Mouse (Mus musculus) E14TG2a.4 (cell line): ENCODE data around the gene Hint1.
A peak's percentile ranks its signal among the peaks of the same experiment; 100 is the strongest.

Experiments
- H3K27me3 ChIP-seq: 2 replicates; pipeline ENCODE4 v1.6.1; 2014; ENCODE audit warnings: low read length, control low read depth; ENCODE audit not compliant: insufficient read depth
- H3K36me3 ChIP-seq: 2 replicates; pipeline ENCODE4 v1.6.1; 2014; ENCODE audit warnings: low read length, control low read depth; ENCODE audit not compliant: insufficient read depth
- H3K4me1 ChIP-seq: replicated peaks from 2 replicates; pipeline ENCODE4 v1.6.1; 2014; ENCODE audit warnings: low read depth, low read length, control low read depth
- H3K4me3 ChIP-seq: replicated peaks from 2 replicates; pipeline ENCODE4 v1.5.1; 2014; ENCODE audit warnings: mild to moderate bottlenecking, low read length
- H3K9me3 ChIP-seq: 2 replicates; pipeline ENCODE4 v1.6.1; 2014; ENCODE audit warnings: low read length, control low read depth
- CTCF ChIP-seq: conservative IDR thresholded peaks from 2 replicates; pipeline ENCODE4 v1.5.1; 2014; ENCODE audit warnings: low read length
- NANOG ChIP-seq: IDR thresholded peaks from 2 replicates; pipeline ENCODE4 v1.6.1; 2014; ENCODE audit warnings: borderline replicate concordance, low read length, mixed read lengths
- POU5F1 ChIP-seq: IDR thresholded peaks from 2 replicates; pipeline ENCODE4 v1.6.1; 2014; ENCODE audit warnings: low read length, borderline replicate concordance

Gene Hint1

DNA sequence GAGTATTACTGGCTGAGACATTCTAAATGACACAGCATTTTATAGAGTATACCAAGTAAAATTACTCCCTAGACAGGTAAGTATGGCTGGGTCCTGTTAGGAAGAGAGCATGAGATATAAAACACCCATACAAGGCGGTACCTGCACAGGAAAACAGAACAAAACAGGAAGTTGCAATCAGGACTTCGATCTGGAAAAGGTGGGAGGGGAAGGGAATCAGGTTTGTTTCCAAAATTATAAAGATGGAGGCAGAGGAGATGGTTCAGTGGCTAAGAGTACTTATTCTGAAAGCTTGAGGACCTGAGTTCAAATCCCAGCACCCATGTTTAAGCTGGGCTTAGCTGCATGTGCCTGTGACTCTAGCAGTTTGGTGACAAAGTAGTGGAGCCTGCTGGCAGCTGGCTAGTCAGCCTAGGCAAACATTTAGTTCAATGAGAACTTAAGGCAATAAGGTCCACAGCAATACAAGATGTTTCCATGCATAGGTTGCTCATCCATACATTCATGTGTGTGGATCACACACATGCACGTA is 1.8 kb downstream of the Hint1 start:
- Histone ChIP-seq H3K4me1 (peaks cover 58% of the 10 kb centered on the region), H3K36me3 (peaks cover 57% of the 10 kb centered on the region), H3K27me3 (no peaks in the 10 kb centered on the region), H3K4me3 (peak overlapping the region; percentile 94), H3K9me3 (no peaks in the 10 kb centered on the region)
- TF ChIP-seq NANOG, result no peak
- TF ChIP-seq CTCF, result no peak
- no peak for TF ChIP-seq POU5F1

DNA sequence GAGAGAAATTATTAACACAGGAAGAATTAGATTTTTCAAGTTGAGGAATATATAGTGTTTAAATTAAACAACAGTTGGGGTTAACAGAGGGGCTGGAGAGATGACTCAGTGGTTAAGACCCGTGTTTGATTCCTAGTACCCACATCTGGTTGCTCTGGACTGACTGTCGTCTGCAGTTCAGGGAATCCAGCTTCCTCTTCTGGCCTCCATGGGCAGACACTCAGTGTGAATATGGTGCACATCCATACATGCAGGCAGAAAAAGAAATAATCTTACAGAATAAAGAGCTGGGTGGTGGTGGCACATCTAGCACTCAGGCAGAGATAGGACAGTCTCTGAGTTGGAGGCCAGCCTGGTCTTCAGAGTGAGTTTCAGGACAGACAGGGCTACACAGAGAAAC is 2.3 kb downstream of the Hint1 start:
- peak overlapping the region; percentile 94 for H3K4me3 ChIP-seq
- no peaks in the 10 kb centered on the region for H3K27me3 ChIP-seq
- H3K9me3 ChIP-seq, result no peaks in the 10 kb centered on the region
- no peak for TF ChIP-seq POU5F1
- no peak for TF ChIP-seq NANOG
- no peak for TF ChIP-seq CTCF
- H3K36me3 ChIP-seq, result peaks cover 62% of the 10 kb centered on the region
- H3K4me1 ChIP-seq, result peaks cover 53% of the 10 kb centered on the region

DNA sequence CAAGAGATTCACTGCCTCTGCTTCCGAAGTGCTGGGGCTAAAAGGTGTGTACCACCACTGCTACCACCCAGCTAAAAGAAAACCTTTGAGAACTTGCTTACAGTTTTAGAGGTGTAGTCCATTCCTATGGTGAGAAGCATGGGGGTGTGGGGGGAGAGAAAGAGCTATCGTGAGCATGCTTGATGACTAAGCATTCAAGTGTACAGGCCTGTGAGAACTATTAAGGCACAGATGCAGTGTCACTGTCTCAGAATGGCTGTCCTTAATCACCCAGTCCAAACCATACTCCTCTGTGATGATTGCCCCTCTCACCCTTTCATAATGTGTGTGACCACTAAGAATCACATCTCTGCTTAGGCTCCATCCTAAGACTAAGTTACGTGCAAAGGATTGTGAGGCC is 3.1 kb downstream of the Hint1 start:
- Histone ChIP-seq H3K36me3 (peaks cover 71% of the 10 kb centered on the region), H3K9me3 (no peaks in the 10 kb centered on the region), H3K27me3 (no peaks in the 10 kb centered on the region), H3K4me1 (peaks cover 51% of the 10 kb centered on the region), H3K4me3 (no peak overlapping the region)
- no peak for TF ChIP-seq POU5F1
- TF ChIP-seq NANOG, result no peak
- TF ChIP-seq CTCF, result no peak

DNA sequence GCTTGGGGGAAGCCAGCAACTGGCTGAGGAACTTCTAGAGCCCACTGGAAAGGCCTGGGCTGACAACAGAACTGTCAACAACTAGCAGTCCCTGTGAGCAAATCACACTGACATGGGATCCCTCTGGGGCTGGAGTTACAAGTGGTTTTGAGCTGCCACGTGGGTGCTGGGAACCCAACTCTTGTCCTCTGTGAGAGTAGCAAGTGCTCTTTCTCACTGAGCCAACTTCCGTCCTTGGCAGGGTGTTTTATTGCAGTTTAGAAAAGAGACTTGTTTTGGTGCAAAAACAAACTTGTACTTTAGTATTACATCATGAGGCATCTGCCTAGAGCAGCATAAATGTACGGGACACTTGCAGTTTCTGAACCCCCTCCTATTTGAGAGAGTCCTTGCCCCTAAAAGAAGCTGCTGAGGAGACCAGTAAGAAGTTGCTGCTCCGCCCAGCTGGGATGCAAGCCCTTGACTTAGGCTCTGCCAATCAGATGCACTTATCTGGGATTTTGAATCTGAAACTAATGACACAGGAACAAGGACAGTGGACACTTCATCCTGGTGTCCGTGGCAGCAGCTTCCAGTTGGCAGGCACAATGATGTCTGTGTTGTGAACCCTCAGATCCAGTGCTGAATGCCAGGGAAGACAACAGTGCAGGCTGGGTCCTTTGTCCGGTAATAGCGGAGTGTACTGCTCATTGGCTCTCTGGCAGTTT is 5.8 kb downstream of the Hint1 start:
- peaks cover 38% of the 10 kb centered on the region for H3K4me1 ChIP-seq
- no peaks in the 10 kb centered on the region for H3K9me3 ChIP-seq
- H3K4me3 ChIP-seq, result no peak overlapping the region
- H3K27me3 ChIP-seq, result no peaks in the 10 kb centered on the region
- H3K36me3 ChIP-seq, result peaks cover 72% of the 10 kb centered on the region
- TF ChIP-seq NANOG, result no peak
- no peak for TF ChIP-seq POU5F1
- no peak for TF ChIP-seq CTCF

DNA sequence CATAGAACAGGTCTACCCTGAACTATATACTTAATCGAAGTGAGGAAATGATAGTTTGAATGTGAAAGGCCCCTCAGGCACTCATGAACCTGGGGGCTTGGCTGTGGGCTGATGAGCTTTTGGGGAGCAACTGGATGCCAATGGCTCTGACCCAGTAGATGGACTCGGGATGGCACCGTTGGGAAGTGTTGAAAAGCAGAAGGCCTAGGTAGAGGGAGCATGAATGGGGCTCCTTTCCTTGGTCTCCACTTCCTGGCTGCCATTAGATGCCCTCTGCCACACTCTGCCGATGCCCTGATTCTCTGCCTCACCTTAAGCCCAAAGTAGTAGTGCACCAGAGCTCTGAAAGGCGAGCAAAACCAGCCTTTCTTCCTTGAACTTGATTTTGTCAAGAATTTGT is 9.8 kb downstream of the Hint1 start:
- Histone ChIP-seq H3K27me3 (no peaks in the 10 kb centered on the region), H3K9me3 (no peaks in the 10 kb centered on the region), H3K36me3 (peaks cover 34% of the 10 kb centered on the region), H3K4me1 (peaks cover 18% of the 10 kb centered on the region), H3K4me3 (no peak overlapping the region)
- TF ChIP-seq CTCF, result no peak
- TF ChIP-seq POU5F1, result no peak
- TF ChIP-seq NANOG, result no peak

DNA sequence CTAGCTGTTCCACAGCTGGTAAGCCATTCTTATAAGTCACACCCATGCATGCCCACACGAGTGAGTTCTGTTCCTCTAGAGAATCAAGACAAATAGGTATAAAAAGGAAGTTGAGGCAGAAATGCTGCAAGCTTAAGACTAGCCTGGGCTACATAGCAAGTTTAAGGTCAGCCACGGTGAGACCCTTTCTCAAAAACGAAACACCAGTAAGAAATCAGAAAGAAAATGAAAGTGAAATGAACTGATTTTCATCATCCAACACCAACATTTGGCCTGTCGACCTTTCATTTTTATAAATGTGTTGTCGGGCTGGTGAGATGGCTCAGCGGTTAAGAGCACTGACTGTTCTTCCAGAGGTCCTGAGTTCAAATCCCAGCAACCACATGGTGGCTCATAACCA is 12.7 kb downstream of the Hint1 start:
- no peak overlapping the region for H3K4me3 ChIP-seq
- H3K36me3 ChIP-seq, result peaks cover 5% of the 10 kb centered on the region
- TF ChIP-seq POU5F1 (no peak), CTCF (no peak), NANOG (no peak)
- H3K4me1 ChIP-seq, result peaks cover 28% of the 10 kb centered on the region
- no peaks in the 10 kb centered on the region for H3K27me3 ChIP-seq
- H3K9me3 ChIP-seq, result no peaks in the 10 kb centered on the region

DNA sequence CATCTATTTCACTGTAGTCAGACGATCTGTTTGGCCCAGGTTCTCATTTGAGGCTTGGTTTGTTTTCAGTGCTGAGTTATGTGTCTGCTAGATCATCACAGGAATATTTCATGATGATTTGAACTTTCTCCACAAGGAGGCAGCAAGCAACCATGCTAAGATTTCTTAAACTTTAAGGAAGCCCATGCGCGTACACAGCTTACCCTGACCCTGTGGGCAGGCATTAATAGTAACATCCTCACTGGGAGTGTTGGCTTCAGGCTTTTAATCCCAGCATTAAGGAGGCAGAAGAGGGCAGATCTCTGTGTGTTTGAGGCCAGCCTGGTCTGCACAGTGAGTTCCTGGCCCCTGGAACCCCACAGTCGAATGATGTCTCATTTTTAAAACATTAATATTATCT is 13.3 kb downstream of the Hint1 start:
- H3K4me3 ChIP-seq, result no peak overlapping the region
- TF ChIP-seq NANOG, result no peak
- peak; percentile 39 for TF ChIP-seq CTCF
- TF ChIP-seq POU5F1, result no peak
- no peaks in the 10 kb centered on the region for H3K27me3 ChIP-seq
- peaks cover 28% of the 10 kb centered on the region for H3K4me1 ChIP-seq
- no peaks in the 10 kb centered on the region for H3K36me3 ChIP-seq
- H3K9me3 ChIP-seq, result no peaks in the 10 kb centered on the region

DNA sequence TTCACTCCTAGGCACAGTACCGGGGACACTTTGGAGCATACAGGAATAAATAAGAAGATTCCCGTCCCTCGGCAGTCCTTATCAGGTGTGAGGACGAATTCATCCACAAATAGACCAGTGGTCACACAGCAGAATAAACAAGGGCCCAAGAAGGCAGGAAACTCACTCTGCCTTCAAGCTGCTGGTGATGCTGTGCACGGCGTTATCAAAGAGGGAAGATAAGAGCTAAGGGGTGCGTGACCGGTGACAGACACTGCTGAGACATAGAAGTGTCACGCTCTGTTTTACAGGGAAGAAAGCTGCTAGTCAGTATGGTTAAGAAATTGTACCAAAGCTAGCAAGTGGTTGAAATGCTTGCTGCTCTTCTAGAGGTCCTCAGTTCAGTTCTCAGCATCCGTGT is 13.7 kb downstream of the Hint1 start:
- Histone ChIP-seq H3K27me3 (no peaks in the 10 kb centered on the region), H3K4me3 (no peak overlapping the region), H3K9me3 (no peaks in the 10 kb centered on the region), H3K36me3 (no peaks in the 10 kb centered on the region), H3K4me1 (peaks cover 32% of the 10 kb centered on the region)
- no peak for TF ChIP-seq NANOG
- TF ChIP-seq CTCF, result no peak
- no peak for TF ChIP-seq POU5F1
